Mouse (Mus musculus) ES-Bruce4 (cell line): ENCODE measurements around the gene Lipn.

ENCODE experiments used
- CTCF ChIP-seq: IDR thresholded peaks from one replicate; pipeline ENCODE4 v1.8.1; 2011; ENCODE audit warnings: low read depth, low read length
- EP300 ChIP-seq: IDR thresholded peaks from 2 replicates; pipeline ENCODE4 v1.6.1; 2011; ENCODE audit warnings: low read depth, low read length; ENCODE audit not compliant: insufficient read depth

DNA sequence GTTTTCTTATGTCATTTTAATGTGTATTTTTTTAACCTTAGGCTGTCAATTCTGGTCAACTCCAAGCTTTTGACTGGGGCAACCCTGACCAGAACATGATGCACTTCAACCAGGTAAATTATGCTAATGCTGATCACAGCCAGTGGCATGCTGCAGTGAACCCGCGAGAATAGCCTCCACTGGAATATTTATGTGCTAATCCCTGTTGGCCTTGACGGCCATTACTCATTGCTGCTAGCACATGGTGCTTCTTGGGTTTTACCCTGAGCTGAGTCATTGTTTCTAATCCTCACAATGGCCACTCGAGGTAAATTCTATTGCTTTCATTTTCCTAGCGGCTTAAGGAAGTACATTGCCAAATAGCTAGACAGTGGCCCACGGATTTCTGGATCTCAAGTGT lies 24.1 kb upstream of the Lipn start:
- TF ChIP-seq CTCF (no peak), EP300 (no peak)
